Mouse (Mus musculus) C2C12 (cell line): ENCODE results near the gene Bend4. TPM values are rescaled to one million over a fixed set of nuclear protein-coding genes. Genes with fewer than 3 reads are reported as not detected.

Experiments
- H3K27me3 ChIP-seq: one replicate; pipeline ENCODE4 v1.6.1; 2011; ENCODE audit not compliant: control insufficient read depth, insufficient read depth, insufficient read length
- H3K36me3 ChIP-seq: one replicate; pipeline ENCODE4 v1.6.1; 2011; ENCODE audit not compliant: control insufficient read depth, insufficient read depth
- H3K4me3 ChIP-seq: one replicate; pipeline ENCODE4 v1.5.1; 2011; ENCODE audit warnings: mild to moderate bottlenecking, control low read depth; ENCODE audit not compliant: poor library complexity, insufficient read depth, severe bottlenecking
- H3K79me2 ChIP-seq: one replicate; pipeline ENCODE4 v1.6.1; 2011; ENCODE audit not compliant: control insufficient read depth, insufficient read depth
- H3K79me3 ChIP-seq: one replicate; pipeline ENCODE4 v1.6.1; 2011; ENCODE audit warnings: low read depth, control low read depth
- H3ac ChIP-seq: one replicate; pipeline ENCODE3; 2011; ENCODE audit warnings: low read depth; ENCODE audit not compliant: control insufficient read depth, insufficient read length
- CEBPB ChIP-seq: IDR thresholded peaks from one replicate; pipeline ENCODE4 v1.6.1; 2011; ENCODE audit warnings: low read depth, mild to moderate bottlenecking, control low read depth, moderate library complexity
- CTCF ChIP-seq: IDR thresholded peaks from one replicate; pipeline ENCODE4 v1.5.1; 2011; ENCODE audit not compliant: control insufficient read depth, insufficient read depth, insufficient read length
- FOSL1 ChIP-seq: IDR thresholded peaks from one replicate; pipeline ENCODE4 v1.8.0; 2011; ENCODE audit warnings: mild to moderate bottlenecking, low read length; ENCODE audit not compliant: poor library complexity, insufficient read depth, severe bottlenecking
- MAX ChIP-seq: IDR thresholded peaks from one replicate; pipeline ENCODE4 v1.6.1; 2011; ENCODE audit warnings: mild to moderate bottlenecking, control low read depth
- MYOD1 ChIP-seq: IDR thresholded peaks from one replicate; pipeline ENCODE4 v1.6.1; 2011; ENCODE audit warnings: low read depth; ENCODE audit not compliant: control insufficient read depth, insufficient read length
- MYOG ChIP-seq: IDR thresholded peaks from one replicate; pipeline ENCODE4 v1.6.1; 2011; ENCODE audit not compliant: control insufficient read depth, insufficient read length; ENCODE audit errors: extremely low read depth
- USF1 ChIP-seq: IDR thresholded peaks from one replicate; pipeline ENCODE4 v1.6.1; 2011; ENCODE audit warnings: low read depth, mild to moderate bottlenecking, control low read depth, moderate library complexity
- polyA plus RNA-seq: library from polyadenylated mRNA; unstranded; fragments of >200 nt; fragmentation: generic; extraction: Trizol; gene quantifications from one replicate; pipeline ENCODE4 v1.2.1, GENCODE M21; 2012; ENCODE audit warnings: missing spikeins

Gene Bend4
- polyA plus RNA-seq, 1 experiment: 0.01 TPM

GRCm38 (mm10) chr5:67442813-67443450, 14.8 kb upstream of the Bend4 start:
- H3K36me3 ChIP-seq: no peaks in the 10 kb centered on the region
- no peaks in the 10 kb centered on the region for H3K79me3 ChIP-seq
- H3K79me2 ChIP-seq: no peaks in the 10 kb centered on the region
- no peak for TF ChIP-seq CTCF
- TF ChIP-seq MYOG: no peak
- TF ChIP-seq MYOD1: no peak
- TF ChIP-seq FOSL1: no peak
- TF ChIP-seq USF1: no peak
- no peak for TF ChIP-seq MAX
- TF ChIP-seq CEBPB: no peak
- H3ac ChIP-seq: no peak overlapping the region
- H3K4me3 ChIP-seq: no peak overlapping the region
- H3K27me3 ChIP-seq: no peaks in the 10 kb centered on the region

- Histone ChIP-seq H3K79me3 (no peaks in the 10 kb centered on the region), H3K79me2 (no peaks in the 10 kb centered on the region), H3ac (no peak overlapping the region), H3K36me3 (no peaks in the 10 kb centered on the region), H3K27me3 (no peaks in the 10 kb centered on the region), H3K4me3 (no peak overlapping the region)
- TF ChIP-seq MAX (no peak), CEBPB (no peak), CTCF (no peak), USF1 (no peak), MYOD1 (no peak), MYOG (no peak), FOSL1 (no peak)
These were observed 12.5 kb upstream of the Bend4 start for GRCm38 (mm10) chr5:67440563-67440962.

GRCm38 (mm10) chr5:67437403-67437802, 9.3 kb upstream of the Bend4 start:
- no peaks in the 10 kb centered on the region for H3K79me2 ChIP-seq
- no peak for TF ChIP-seq USF1
- TF ChIP-seq MYOD1: no peak
- no peak for TF ChIP-seq MAX
- TF ChIP-seq CTCF: no peak
- no peak for TF ChIP-seq CEBPB
- TF ChIP-seq FOSL1: no peak
- TF ChIP-seq MYOG: no peak
- H3K27me3 ChIP-seq: no peaks in the 10 kb centered on the region
- H3K4me3 ChIP-seq: no peak overlapping the region
- H3ac ChIP-seq: no peak overlapping the region
- H3K79me3 ChIP-seq: no peaks in the 10 kb centered on the region
- no peaks in the 10 kb centered on the region for H3K36me3 ChIP-seq

GRCm38 (mm10) chr5:67426478-67427442, 1.4 kb downstream of the Bend4 start:
- no peak overlapping the region for H3K4me3 ChIP-seq
- H3K36me3 ChIP-seq: no peaks in the 10 kb centered on the region
- no peak for TF ChIP-seq CEBPB
- TF ChIP-seq CTCF: no peak
- no peak for TF ChIP-seq MAX
- TF ChIP-seq FOSL1: no peak
- no peak for TF ChIP-seq USF1
- no peak for TF ChIP-seq MYOD1
- TF ChIP-seq MYOG: no peak

GRCm38 (mm10) chr5:67426011-67426410, 2.1 kb downstream of the Bend4 start:
- no peak overlapping the region for H3K4me3 ChIP-seq
- H3K79me3 ChIP-seq: no peaks in the 10 kb centered on the region
- H3K27me3 ChIP-seq: no peaks in the 10 kb centered on the region
- no peaks in the 10 kb centered on the region for H3K79me2 ChIP-seq
- TF ChIP-seq FOSL1 (no peak), USF1 (no peak), MYOG (no peak)
- no peaks in the 10 kb centered on the region for H3K36me3 ChIP-seq
- no peak overlapping the region for H3ac ChIP-seq

More at GRCm38 (mm10) chr5:67426478-67427442, 1.4 kb downstream of the Bend4 start:
- no peaks in the 10 kb centered on the region for H3K79me3 ChIP-seq
- no peak overlapping the region for H3ac ChIP-seq
- H3K79me2 ChIP-seq: no peaks in the 10 kb centered on the region
- no peaks in the 10 kb centered on the region for H3K27me3 ChIP-seq

- H3K36me3 ChIP-seq: no peaks in the 10 kb centered on the region
- no peaks in the 10 kb centered on the region for H3K27me3 ChIP-seq
- no peak overlapping the region for H3ac ChIP-seq
- TF ChIP-seq FOSL1 (no peak), CEBPB (no peak), MAX (no peak), MYOD1 (no peak), USF1 (no peak), CTCF (no peak), MYOG (no peak)
- H3K79me3 ChIP-seq: no peaks in the 10 kb centered on the region
- no peaks in the 10 kb centered on the region for H3K79me2 ChIP-seq
- no peak overlapping the region for H3K4me3 ChIP-seq
These were observed 3.5 kb downstream of the Bend4 start for GRCm38 (mm10) chr5:67424636-67425035.
